Mouse (Mus musculus) liver, adult 2 months (tissue): ENCODE measurements around the gene Nrxn3. TPM values are rescaled to one million over a fixed set of nuclear protein-coding genes. Genes with fewer than 3 reads are reported as not detected.

Experiments used
- DNase-seq: peaks from one replicate; pipeline ENCODE4 v3.0.0-alpha.2; 2011; ENCODE audit warnings: low read depth, low spot score; ENCODE audit errors: extremely low read depth
- H3K27ac ChIP-seq: fragments of 200-500 bp; replicated peaks from 2 replicates; pipeline ENCODE4 v1.5.1; 2012; ENCODE audit warnings: low read depth, mild to moderate bottlenecking, control low read depth, inconsistent platforms, low read length; ENCODE audit not compliant: insufficient read depth
- H3K27me3 ChIP-seq: fragments of 200-500 bp; 2 replicates; pipeline ENCODE4 v1.6.1; 2012; ENCODE audit warnings: mild to moderate bottlenecking, moderate library complexity, low read length, inconsistent platforms; ENCODE audit not compliant: control insufficient read depth, insufficient read depth
- H3K36me3 ChIP-seq: fragments of 200-500 bp; 2 replicates; pipeline ENCODE4 v1.6.1; 2012; ENCODE audit warnings: low read length, inconsistent platforms; ENCODE audit not compliant: control insufficient read depth, insufficient read depth
- H3K4me1 ChIP-seq: fragments of 200-500 bp; 2 replicates; pipeline ENCODE4 v1.6.1; 2011; ENCODE audit warnings: low read length; ENCODE audit not compliant: control insufficient read depth, insufficient read depth
- H3K4me3 ChIP-seq: fragments of 200-500 bp; 2 replicates; pipeline ENCODE4 v1.5.1; 2011; ENCODE audit warnings: low read depth, mild to moderate bottlenecking, control low read depth, low read length, moderate library complexity; ENCODE audit not compliant: insufficient read depth
- H3K79me2 ChIP-seq: fragments of 200-500 bp; 2 replicates; pipeline ENCODE4 v1.6.1; 2012; ENCODE audit warnings: inconsistent platforms, mild to moderate bottlenecking, low read length, moderate library complexity; ENCODE audit not compliant: control insufficient read depth, insufficient read depth
- H3K9ac ChIP-seq: fragments of 200-500 bp; 2 replicates; pipeline ENCODE4 v1.6.1; 2012; ENCODE audit warnings: low read depth, mild to moderate bottlenecking, control low read depth, inconsistent platforms, low read length
- CTCF ChIP-seq: fragments of 200-500 bp; IDR thresholded peaks from 2 replicates; pipeline ENCODE4 v1.5.1; 2011; ENCODE audit warnings: low read depth, low read length, control low read depth
- POLR2A ChIP-seq: fragments of 200-500 bp; IDR thresholded peaks from 2 replicates; pipeline ENCODE4 v1.6.1; 2011; ENCODE audit warnings: low read length, control low read depth; ENCODE audit not compliant: insufficient read depth; ENCODE audit errors: extremely low read depth
- WGBS: fragments of 180-500 bp; shearing (Covaris S2); methylation state at CpG from one replicate; pipeline ENCODE4 v1.1.7; 2018; 5-methylcytosine and 5-hydroxymethylcytosine counted together
- polyA plus RNA-seq: library from polyadenylated mRNA; depleted of rRNA; stranded (reverse); fragments of >200 nt; gene quantifications from 2 replicates; pipeline ENCODE4 v1.2.3, GENCODE M21; 2012
- total RNA-seq: library from RNA; depleted of rRNA; stranded (reverse); fragments of >200 nt; gene quantifications from 2 replicates; pipeline ENCODE4 v1.2.3, GENCODE M21; 2014

The Nrxn3 gene
- total and polyA plus RNA-seq, 2 experiments: 0.18 to 0.31 TPM

DNA sequence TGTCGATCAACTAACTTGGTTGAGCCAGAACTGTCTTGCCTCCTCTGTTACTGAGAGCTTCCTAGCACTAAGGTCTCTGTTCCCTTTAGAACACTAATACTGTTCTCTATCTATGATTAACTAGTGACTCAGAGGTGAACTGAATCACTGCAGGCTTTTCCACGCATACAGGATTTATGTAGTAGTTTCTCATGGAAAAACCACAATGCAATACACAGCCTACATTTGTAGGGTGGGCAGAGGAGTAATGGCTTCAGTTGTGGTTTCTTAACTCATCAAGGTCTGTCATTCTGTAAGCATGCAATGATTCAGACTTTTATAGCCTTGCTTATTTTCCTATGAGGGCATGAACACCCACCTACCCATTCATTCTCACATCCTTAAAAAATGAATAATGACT lies 1443.4 kb downstream of the Nrxn3 start:
- 77% methylated on average over 2 of the region's 2 CpGs for WGBS
- Histone ChIP-seq H3K4me3 (no peak overlapping the region), H3K27me3 (no peaks in the 10 kb centered on the region), H3K36me3 (no peaks in the 10 kb centered on the region), H3K4me1 (no peaks in the 10 kb centered on the region), H3K27ac (no peak overlapping the region), H3K79me2 (no peaks in the 10 kb centered on the region), H3K9ac (no peak overlapping the region)
- DNase-seq: no peak
- no peak for TF ChIP-seq POLR2A
- TF ChIP-seq CTCF: no peak

DNA sequence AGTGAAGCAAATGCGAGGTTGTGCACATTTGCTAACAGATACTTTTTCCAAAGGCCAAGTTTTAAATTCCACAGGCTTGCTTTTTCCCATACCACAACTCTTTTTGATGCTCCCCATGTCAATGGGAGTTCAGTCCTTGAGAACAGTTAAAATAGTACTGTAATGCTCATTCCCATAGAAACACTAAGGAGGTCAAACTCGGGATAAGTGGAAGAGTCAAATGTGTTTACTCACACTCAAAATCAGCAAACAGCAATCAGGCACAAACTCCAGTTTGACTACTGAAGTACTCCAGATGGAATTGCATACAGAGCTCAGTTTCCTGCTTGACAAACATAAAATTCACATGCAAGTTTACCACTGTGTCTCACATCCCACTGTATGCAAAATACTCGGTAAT lies 1458.9 kb downstream of the Nrxn3 start:
- 61% methylated on average over 3 of the region's 3 CpGs for WGBS
- no peak overlapping the region for H3K27ac ChIP-seq
- DNase-seq: no peak
- TF ChIP-seq POLR2A (no peak), CTCF (no peak)
- H3K4me1 ChIP-seq: no peaks in the 10 kb centered on the region
- H3K79me2 ChIP-seq: no peaks in the 10 kb centered on the region
- H3K27me3 ChIP-seq: no peaks in the 10 kb centered on the region
- no peak overlapping the region for H3K9ac ChIP-seq
- H3K36me3 ChIP-seq: no peaks in the 10 kb centered on the region
- no peak overlapping the region for H3K4me3 ChIP-seq

- no peak overlapping the region for H3K27ac ChIP-seq
- 65% methylated on average over 2 of the region's 2 CpGs for WGBS
- no peaks in the 10 kb centered on the region for H3K79me2 ChIP-seq
- H3K27me3 ChIP-seq: no peaks in the 10 kb centered on the region
- no peaks in the 10 kb centered on the region for H3K4me1 ChIP-seq
- no peak overlapping the region for H3K9ac ChIP-seq
- TF ChIP-seq POLR2A: no peak
- H3K4me3 ChIP-seq: no peak overlapping the region
- H3K36me3 ChIP-seq: no peaks in the 10 kb centered on the region
- no peak for DNase-seq
These were observed 1460.3 kb downstream of the Nrxn3 start for GRCm38 (mm10) chr12:90183021-90183420.

GRCm38 (mm10) chr12:90196161-90196560 lies 1473.5 kb downstream of the Nrxn3 start:
- Histone ChIP-seq H3K27me3 (no peaks in the 10 kb centered on the region), H3K4me3 (no peak overlapping the region), H3K27ac (no peak overlapping the region), H3K4me1 (no peaks in the 10 kb centered on the region), H3K36me3 (no peaks in the 10 kb centered on the region), H3K9ac (no peak overlapping the region), H3K79me2 (no peaks in the 10 kb centered on the region)
- no peak for DNase-seq
- TF ChIP-seq POLR2A (no peak), CTCF (no peak)

- TF ChIP-seq CTCF: no peak
- TF ChIP-seq POLR2A: no peak
- WGBS: 86% methylated on average over 3 of the region's 3 CpGs
- no peak overlapping the region for H3K4me3 ChIP-seq
- no peaks in the 10 kb centered on the region for H3K4me1 ChIP-seq
- no peaks in the 10 kb centered on the region for H3K79me2 ChIP-seq
- DNase-seq: no peak
- no peaks in the 10 kb centered on the region for H3K27me3 ChIP-seq
- no peaks in the 10 kb centered on the region for H3K36me3 ChIP-seq
- H3K9ac ChIP-seq: no peak overlapping the region
- H3K27ac ChIP-seq: no peak overlapping the region
These were observed 1475.3 kb downstream of the Nrxn3 start for GRCm38 (mm10) chr12:90197994-90198393.

DNA sequence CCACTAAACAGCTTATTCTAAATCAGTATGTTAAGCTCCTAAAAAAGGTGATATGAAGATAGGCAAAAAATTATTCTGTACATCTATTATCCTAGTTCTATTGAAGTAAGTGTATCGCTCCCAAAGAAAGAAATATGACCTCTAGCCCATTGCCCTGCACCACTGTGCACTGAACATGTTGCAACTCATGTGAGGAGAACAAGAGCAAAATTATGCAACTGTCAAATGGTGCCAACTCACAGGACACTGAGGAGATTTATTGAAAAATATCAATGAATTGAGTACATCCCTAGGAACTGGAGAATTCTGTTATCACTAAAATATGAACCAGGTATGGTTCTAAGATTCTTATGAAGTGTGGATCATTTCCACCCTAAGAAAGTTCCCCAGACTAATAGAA lies 1479.8 kb downstream of the Nrxn3 start:
- Histone ChIP-seq H3K27ac (no peak overlapping the region), H3K9ac (no peak overlapping the region), H3K4me3 (no peak overlapping the region), H3K4me1 (no peaks in the 10 kb centered on the region), H3K79me2 (no peaks in the 10 kb centered on the region), H3K36me3 (no peaks in the 10 kb centered on the region), H3K27me3 (no peaks in the 10 kb centered on the region)
- DNase-seq: peak; percentile 86
- 65% methylated on average over 1 of the region's 1 CpGs for WGBS
- TF ChIP-seq CTCF: no peak
- TF ChIP-seq POLR2A: no peak
